Mouse (Mus musculus) testis, adult 2 months (tissue): ENCODE data around the gene Doxl2.

Experiments
- CTCF ChIP-seq: fragments of 200-500 bp; IDR thresholded peaks from 2 replicates; pipeline ENCODE4 v1.5.1; 2012; ENCODE audit warnings: low read depth, mild to moderate bottlenecking, inconsistent platforms, low read length, moderate library complexity; ENCODE audit not compliant: control insufficient read depth, insufficient read depth, insufficient replicate concordance
- POLR2A ChIP-seq: fragments of 200-500 bp; IDR thresholded peaks from 2 replicates; pipeline ENCODE4 v1.6.1; 2012; ENCODE audit warnings: low read depth, mild to moderate bottlenecking, inconsistent platforms, low read length, moderate library complexity; ENCODE audit not compliant: control insufficient read depth

- no peak for TF ChIP-seq CTCF
- TF ChIP-seq POLR2A, result no peak
Observed at GRCm38 (mm10) chr6:48974663-48975062, at the start of gene Doxl2.
